Mouse (Mus musculus) embryonic fibroblast, embryonic 13.5 days (primary cell): ENCODE results near the gene Fmod.

ENCODE experiments used
- CTCF ChIP-seq: IDR thresholded peaks from 2 replicates; pipeline ENCODE4 v1.5.1; 2011; ENCODE audit warnings: mild to moderate bottlenecking, control low read depth, low read length, moderate library complexity, borderline replicate concordance; ENCODE audit not compliant: insufficient read depth
- POLR2A ChIP-seq: IDR thresholded peaks from 2 replicates; pipeline ENCODE4 v1.6.1; 2011; ENCODE audit warnings: low read depth, mild to moderate bottlenecking, control low read depth, low read length, moderate library complexity

- TF ChIP-seq POLR2A (peak; percentile 100), CTCF (no peak)
These were observed 41.9 kb downstream of the Fmod start, which contains the start of gene Btg2 for GRCm38 (mm10) chr1:134078802-134079476.
